Mouse (Mus musculus): ENCODE data around the gene Hrg.

GRCm38 (mm10) chr16:22918034-22918433, 32.8 kb upstream of the Hrg start, which contains the start of gene Fetub:
- TF ChIP-seq FLI1 (IDR thresholded peaks at IDR 0.05; ENCODE audit: low read length), result no peak
- TF ChIP-seq GATA1 (IDR thresholded peaks at IDR 0.05; ENCODE audit: borderline replicate concordance, low read length), result no peak

All from megakaryocyte, embryonic 14.5 days (primary cell).